Mouse (Mus musculus) c-Kit-positive CD71-negative TER-119-negative erythroid progenitor cells, embryonic 14.5 days (primary cell): Measurements from ENCODE around the gene Slc4a10.
"Not testable (repeated sequence)": the region's sequence is repeated elsewhere in the genome, so short reads cannot be mapped to it uniquely, and the experiment has no call there.

Experiments used
- DNase-seq: peaks from one replicate; pipeline ENCODE4 v3.0.0-alpha.2; 2013; ENCODE audit warnings: low read depth

Gene Slc4a10

DNA sequence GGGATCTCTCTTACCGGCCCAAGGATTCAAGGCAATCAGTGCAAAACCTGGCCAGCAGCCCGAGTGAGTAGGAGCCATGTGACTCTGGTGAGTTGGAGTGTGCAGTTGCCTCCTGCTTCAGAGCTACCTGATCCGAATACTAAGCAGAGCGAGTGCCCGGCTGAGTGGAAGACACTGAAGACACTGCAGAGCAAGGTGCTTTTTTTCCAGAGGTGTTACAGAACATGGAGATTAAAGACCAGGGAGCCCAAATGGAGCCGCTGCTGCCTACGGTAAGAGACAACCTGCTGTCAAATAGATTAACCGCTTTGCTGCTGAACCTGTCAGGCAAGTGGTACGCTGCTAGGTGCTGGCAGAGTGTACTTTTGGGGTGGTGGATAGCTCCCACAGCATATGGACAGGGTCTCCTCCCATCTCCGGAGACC, at the start of gene Slc4a10:
Slc4a10 (plus strand) TSS at position 42 of the 425 bp plus-strand sequence.
- no peak for DNase-seq

DNA sequence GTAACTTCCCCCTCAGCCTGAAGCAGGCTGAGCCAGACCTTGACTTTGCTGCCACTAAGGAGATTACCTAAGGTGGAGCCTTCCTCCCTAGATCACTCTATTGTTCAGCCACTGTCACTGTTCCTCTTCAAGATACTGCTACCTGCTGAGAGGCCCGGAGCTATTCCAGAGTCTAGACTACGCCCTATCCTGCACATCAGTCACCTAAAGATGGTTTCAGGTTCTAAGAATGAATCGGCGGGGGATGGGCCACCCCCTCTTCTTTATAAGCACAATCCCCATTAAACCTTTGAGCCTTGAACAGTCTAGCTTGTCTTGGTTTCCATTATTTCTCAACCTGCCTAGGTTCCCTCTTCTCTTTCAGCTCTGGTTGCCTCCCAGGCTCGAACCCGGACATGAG, 45.0 kb upstream of the Slc4a10 start:
- not testable (repeated sequence) for DNase-seq

DNA sequence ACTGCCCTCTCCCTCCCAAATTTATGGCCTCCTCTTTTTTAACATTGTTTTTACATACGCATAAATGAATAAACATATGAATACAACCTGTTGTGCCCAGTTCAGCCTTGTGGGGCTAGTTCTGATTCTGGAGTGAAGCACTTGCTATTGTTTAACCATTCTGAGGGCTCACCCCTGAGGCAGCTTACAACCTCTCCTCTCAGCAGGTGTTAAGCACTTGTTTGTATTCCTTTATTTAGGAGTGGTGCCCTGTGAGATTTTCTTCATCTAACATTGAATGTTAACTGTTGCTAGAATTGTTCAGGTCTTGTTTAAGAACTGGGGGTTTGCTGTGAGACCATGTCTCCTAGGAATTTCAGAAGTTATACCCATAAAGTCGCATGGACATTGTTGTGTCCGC, 28.1 kb upstream of the Slc4a10 start:
- no peak for DNase-seq

DNA sequence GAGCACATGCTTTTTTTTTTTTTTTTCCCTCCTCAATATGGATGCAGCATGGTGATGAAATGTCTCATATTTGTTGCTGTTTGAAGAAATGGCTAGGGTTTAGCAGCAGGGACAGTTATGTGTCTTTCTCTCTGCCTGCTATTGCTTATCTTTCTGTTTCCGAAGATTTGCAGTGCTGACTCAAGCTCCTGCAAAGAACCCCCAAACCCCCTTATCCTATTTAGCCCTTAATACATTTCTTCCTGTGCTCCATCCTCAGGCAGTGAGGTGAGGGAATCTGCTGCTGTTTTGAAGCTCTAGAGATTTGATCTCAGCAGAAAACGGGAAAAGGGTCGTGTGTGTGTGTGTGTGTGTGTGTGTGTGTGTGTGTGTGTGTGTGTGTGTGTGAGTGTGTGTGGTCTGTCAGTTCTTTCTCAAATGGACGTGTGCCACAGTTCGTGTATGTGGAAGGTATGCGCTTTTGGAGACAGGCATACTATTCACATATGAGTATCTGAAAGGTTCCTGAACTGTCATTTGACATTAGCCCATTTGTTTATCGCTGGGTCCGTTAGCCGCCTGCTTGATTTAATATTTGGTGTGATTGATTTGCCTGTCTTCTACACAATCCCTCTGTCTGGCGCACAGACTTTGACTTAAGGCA, 720 bp downstream of the Slc4a10 start:
- DNase-seq: no peak

DNA sequence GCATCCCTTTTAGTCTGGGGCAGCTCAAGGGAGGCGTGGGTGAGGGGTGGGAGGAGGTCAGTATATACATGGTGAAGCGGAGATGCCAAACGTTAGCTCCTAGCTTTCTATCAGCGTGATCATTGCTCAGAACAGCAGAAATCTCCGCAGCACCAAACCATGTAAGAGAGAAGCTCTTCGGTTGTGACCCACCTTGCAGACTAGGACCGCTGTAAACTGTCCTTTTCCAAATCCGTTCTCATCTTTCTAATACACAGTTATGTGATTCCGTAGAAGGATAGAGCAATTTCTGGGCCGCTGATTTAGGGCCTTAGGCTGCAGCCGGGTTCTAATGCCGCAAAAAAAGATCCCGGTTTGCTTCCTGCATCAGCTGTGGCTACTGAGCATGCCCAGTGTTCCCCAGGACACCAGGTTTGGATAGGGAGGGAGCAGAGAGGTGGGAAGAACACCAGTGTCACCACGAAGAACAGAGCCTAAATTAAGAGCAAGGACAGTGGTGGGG, 1.3 kb downstream of the Slc4a10 start:
- no peak for DNase-seq

DNA sequence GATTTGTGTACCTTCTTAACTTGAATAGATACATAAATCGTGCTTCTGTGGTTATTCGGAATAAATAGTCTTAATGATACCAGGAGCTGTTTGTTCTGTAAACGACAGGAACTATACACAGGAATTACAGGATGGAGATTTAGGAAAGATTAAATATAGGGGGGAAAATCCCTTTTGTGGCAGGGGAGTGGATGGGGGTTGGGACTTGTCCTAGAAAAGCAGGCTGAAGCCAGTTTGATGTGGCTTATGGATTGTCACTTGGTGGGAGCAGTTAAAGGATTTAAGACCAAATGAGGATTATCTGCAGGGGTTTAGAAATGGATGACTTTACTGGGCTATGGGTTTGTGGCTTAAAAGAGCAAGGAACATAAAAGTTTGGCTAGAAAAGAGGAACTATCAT, 1.9 kb downstream of the Slc4a10 start:
- DNase-seq: no peak

DNA sequence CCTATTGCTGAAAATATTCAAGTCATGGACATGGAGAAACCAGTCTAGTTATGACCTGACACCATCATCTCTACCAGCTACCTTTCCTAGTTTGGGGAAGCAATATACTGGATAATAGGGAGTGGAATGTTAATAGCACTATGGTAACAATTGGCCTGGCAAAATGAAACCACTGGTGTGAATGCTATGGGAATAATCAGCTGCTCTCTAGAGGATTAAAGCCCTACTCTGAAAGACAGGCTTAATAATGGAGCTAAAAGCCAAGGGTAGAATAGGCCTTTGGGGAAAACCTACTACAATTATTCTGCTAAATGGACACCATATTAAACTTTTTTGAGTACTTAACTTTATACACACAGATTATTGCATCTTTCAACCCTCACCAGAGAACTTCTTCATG, 30.2 kb downstream of the Slc4a10 start:
- no peak for DNase-seq

DNA sequence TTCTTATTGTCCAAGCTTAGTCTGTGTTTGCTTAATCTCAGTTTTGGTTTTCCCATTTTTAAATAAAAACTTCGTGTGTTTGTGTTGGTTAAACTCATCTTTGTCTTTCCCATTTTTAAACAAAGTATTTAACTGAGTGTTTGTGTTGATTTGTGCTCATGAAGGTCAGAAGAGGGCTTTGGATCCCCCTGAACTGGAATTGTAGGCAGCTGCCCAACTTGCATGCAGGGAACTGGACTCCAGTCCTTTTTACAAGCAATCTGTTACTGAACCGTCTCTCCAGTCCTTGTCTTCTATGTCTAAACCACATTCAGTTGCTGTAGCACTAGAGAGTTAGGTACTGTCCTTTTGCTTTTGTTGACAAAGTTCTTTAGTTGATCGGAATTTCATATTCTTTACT, 41.3 kb downstream of the Slc4a10 start:
- DNase-seq: no peak

DNA sequence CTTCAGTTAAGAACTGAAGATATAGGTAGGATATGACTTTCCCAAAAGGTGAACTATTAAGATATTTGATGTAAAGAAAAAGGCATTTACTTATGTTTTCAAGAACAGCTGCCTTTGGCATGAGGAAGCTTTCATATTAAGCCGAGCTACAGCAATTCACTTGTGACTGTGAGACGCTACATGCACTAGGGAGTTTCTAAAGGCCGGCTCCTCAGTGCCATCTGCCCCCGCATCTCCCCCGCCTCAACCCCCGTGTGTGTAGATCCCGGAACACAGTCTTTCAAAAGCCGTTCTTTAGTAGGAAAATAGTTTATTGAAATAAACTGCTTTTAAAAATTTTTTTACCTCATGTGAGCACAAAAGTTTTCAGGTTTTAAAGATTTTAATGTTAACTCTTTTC, 42.5 kb downstream of the Slc4a10 start:
- no peak for DNase-seq

DNA sequence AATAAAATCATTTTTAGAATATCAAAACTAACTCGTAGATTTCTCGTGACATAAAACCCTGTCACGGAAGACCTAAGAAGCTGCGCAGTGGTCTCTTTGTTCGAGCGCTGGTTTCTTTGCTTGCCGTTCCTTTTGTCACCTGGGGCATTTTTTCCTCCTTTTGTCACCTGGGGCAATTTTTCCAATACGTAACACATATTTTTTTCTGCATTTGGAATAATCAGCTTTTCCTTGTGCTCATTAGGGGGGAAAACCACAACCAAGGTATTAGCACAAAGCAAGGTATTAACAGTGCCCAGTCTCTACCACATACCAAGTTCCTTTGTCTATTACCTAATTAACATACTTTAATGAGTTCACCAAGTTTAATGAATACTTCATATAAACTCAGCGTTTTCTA, 42.9 kb downstream of the Slc4a10 start:
- DNase-seq: no peak

DNA sequence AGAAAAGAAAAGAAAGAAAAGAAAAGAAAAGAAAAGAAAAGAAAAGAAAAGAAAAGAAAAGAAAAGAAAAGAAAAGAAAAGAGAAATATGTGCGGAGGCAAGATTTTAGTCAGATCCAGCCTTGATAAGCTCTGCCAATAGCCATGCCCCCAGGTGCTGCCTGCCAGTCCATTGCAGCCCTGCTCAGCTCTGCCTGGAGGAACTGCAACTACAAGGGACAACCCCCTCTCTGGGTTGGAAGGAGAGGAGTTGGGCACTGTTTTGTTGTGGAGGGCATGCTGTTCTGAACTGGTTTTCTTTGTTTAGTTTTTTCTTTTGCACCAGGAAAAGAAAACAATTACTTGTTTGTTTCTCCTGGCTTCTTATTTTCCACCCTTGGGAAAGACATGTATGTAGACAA, 54.3 kb downstream of the Slc4a10 start:
- no peak for DNase-seq

DNA sequence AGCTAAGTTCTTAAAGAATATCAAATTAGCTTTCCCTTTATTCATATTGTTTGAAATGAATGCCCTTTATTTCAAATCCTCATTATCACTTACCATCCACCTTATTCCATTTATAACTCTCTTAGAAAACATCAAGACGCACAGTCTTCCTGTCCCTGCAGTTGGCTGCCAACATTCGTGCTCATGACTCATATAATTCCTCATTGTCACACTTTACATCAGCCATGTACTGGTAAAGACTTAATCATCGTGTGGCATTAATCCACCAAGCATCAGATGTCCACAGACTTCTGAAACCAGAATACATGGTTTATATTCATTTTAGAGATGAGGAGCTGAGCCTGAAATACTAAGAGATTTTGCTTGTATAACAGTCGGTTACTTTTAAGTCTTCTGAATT, 69.1 kb downstream of the Slc4a10 start:
- DNase-seq: no peak

DNA sequence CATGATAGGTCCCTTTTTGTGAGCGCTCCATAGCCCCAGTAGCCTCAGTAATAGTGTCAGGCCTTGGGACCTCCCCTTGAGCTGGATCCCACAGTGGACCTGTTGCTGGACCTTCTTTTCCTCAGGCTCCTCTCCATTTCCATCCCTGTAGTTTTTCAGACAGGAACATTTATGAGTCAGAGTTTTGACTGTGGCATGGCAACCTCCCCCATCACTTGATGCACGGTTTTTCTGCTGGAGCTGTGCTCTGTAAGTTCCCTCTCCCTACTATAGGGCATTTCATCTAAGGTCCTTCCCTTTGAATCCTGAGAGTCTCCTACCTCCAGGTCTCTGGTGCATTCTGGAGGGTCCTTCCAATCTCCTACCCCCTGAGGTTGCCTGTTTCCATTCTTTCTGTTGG, 83.7 kb downstream of the Slc4a10 start:
- DNase-seq: no peak

DNA sequence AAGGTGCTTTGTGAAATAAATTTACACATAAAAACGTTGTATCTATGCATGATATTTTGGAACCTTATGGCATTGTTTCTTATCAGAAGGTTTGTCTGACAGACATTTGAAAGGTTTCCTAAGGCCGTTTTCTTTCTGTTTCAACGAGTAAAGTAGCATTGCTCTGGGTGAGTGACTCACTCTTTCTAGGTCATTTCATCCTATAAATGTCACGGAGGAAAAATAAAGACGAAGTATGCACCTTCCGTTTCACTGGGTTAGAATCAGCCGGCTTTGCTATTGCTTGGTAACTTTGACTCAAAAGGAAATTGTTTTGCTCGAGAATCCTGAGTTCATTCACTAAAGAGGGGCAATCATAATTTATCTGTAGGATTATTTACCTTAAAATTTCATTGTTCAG, 88.6 kb downstream of the Slc4a10 start:
- no peak for DNase-seq

DNA sequence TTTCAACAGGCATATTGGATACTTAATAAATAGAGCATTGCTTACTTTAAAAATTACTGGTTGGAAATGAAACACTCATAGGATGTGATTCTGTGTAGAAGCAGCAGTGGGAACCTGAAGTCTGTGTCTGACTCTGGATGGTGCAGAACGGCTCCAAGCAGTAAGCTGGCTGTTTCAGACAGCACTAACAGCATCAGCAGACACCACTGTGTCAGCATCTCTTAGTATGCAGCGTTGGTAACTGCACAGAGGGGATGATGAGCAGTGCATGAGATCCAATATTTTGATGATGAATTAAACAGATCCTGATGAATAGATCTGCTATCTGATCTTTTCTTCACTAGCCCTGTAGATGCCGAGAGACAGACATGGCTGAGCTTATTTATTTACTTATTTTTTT, 101.4 kb downstream of the Slc4a10 start:
- DNase-seq: no peak

DNA sequence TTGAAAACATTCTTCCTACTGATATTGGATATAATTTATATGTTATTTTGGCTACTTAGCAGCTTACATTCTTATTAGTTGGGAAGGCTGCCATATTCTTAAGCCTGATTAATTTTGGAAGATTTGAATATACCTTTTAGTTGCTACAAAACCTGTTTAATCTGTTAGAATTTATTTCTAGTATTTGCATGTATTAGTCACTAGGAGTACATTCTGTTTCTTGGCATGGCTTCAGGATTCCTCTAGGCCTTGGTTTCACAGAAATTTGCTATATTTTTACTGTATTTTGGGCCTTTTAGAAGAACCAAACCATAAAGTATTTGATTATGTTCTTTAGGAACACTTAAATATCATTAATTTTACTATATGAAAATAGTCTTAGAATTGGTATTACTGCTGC, 103.2 kb downstream of the Slc4a10 start:
- no peak for DNase-seq

DNA sequence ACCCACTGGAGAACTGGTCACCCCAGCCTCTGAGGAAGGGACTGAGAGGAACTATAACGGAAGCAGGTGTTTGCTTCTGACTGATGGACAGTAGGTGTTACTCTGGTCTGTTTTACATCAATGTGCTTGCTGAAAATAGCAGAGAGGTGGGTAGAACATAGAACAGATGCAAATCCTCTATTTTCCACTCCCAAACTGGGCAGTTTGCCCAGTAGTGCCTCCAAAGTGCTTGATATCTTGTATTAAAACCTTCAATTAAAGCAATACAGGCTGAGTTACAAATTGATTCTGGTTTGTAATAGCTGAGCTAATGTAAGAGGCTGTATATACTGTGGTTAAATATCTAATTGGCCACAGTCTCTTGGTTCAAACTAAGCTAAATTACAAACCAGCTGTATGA, 104.6 kb downstream of the Slc4a10 start:
- no peak for DNase-seq

DNA sequence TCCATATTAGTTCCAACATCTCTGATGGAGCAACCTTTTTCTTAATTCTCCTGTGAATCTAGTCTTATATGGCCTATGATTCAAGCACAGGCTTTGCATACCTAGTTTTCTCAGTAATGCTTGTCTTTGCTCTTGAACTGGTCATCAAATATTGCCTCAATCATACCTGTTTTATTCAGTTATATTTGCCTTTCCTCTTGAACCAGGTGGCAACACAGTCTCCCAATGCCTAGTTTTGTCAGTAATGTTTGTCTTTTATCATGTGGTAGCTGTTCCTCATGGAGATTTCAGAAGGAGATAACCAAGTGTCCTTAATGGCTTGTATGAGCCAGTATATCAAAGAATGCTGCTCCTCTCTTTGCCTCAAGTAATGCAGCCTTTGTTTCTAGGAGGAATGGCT, 163.8 kb downstream of the Slc4a10 start:
- DNase-seq: no peak

DNA sequence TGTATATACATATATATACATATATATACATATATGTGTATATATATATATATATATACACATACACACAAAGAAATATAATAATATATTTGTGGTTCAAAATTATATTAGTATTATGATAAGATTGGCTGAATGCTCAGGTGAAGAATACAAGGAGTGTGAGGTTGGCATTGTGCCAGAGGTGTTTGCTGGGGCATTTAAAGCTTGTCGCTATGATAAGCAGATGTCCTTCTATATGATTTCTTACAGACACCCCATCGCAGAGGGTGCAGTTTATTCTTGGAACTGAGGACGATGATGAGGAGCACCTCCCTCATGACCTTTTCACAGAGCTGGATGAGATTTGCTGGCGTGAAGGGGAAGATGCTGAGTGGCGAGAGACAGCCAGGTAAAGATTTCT, 164.8 kb downstream of the Slc4a10 start:
- no peak for DNase-seq

DNA sequence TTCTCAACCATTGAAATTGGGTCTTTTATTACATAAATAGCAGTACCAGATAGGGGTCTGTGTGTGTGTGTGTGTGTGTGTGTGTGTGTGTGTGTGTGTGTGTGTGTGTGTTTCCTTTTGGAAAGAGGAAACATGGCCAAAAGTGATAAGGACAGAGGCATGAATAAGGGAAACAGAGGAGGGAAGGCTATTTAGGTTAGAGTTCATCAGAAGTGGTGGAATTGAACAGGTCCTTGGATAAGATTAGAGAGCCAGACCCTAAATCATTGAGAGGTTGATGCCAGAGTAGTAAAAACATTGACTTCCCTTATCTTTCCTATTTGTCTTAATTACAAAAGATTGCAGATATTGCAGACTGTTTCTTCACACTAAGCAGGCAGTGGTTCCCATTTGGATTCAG, 181.3 kb downstream of the Slc4a10 start:
- no peak for DNase-seq

DNA sequence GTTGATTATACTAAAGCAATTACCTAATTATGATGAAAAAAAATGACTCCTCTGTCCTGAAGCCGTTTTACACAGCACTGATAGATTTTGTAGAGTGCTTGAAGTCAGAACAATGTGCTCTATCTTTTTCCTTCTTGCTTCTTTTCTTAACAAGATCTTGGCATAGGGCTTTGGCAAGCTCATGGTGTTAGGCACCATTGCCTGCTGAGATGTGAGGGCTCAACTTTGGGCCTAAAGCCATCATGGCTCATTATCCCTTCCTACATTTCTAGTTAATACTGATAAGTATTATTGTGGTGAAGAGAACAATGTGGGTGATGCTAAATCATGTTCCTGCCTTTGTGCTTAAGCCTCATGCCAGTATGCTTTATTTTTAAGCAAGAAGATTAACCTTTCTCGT, 185.0 kb downstream of the Slc4a10 start:
- DNase-seq: no peak

DNA sequence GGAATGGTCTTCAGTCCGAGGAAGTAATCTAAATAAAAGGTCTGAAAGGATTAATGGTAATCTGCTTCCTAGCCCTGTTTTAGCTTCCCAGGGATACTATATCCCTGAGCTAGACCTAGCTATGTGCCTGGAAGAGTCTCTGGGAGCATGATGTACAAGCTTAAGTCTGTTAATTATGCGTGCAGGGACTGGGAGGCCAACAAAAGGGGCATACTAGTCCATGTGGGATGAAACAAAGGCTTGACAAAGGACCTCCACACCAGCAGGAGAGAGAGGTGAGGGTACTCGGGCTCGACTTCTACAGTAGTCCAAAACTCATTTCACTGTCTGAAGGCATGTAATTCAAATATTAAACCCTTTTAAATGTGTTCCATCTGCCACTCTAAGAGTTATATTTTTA, 197.9 kb downstream of the Slc4a10 start:
- DNase-seq: no peak

DNA sequence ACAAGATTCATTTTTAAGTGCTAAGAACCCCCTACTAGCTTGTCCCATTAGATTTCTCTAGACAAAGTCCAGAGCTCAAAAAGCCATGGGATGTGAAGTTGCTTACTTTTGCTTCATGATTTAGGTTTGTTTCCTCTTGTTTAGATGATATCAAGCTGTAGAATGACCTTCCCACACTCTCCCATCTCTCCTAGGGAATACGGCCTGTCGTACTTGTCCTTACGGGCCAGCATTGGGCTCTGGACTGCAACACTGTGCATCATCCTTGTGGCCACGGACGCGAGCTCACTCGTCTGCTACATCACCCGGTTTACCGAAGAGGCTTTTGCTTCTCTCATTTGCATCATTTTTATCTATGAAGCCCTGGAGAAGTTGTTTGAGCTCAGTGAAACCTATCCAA, 222.2 kb downstream of the Slc4a10 start:
- DNase-seq: no peak

DNA sequence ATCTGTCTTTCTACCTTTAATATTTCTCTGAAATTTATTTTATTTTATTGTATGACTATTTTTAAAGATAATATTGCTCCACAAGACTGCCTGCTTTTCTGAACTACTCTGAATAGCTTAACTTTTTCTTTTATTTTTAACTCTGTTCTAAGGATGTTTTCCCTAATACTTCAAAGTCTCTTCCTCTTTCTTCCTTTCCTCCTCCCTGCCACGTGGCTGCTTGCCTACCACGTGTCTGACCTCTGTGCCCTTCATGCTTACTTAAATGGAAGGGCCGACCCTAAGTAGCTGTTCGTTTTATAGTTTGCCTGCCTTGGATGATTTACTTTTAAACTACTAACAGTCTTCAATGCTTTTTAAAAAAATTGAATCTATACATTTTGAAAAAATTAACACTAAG, 225.6 kb downstream of the Slc4a10 start:
- no peak for DNase-seq

DNA sequence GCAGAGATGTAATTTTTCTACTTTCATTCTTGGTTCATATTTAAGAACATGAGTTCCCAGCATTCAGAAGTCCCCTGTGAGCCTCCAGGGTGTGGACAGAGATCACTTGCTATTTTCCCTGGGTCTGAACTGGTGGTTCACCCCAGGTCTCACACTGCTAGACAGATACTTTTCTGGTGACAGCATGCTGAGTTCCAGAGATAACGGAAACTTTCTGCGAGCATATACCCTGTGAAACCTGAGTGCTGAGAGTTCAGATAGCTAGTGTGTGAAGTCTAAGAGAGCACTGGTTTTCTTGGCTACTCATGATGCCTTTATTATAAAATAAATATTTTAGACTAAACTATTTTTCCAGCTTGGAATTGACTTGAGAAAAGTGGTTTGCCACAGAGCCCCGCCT, 232.5 kb downstream of the Slc4a10 start:
- no peak for DNase-seq
